Mouse (Mus musculus) hindlimb bud, embryonic 11.5 days (tissue): ENCODE measurements at regions not wholly inside any gene's neighbourhood (a gene's known extent, or its start where the extent isn't known, plus 50 kb on each side); places are given as distances from the start of the nearest gene placed in this dataset.

ENCODE experiments used
- DNase-seq: peaks from one replicate; pipeline ENCODE4 v3.0.0-alpha.2; 2012; ENCODE audit warnings: low read depth, low spot score; ENCODE audit errors: extremely low spot score

DNA sequence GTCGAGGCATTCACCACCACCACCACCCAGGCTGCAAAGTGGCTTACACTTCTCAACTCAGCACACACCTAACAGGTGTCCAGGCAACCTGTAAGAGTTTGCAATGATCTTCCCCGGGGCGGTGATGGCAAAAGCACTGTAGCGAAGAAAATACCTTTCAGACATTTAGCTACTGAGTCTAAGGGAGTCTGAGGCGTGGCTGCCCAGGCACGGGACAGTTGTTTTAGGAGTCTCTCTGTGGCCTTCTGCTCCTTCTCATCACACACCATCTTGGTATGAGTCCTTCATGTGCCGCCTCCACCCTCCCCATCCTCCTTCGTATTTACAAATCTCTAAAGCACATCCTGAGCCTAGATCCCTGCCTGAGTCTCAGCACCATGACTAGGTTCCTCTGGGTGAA, 186.0 kb downstream of the Setd4 start:
- DNase-seq: no peak

DNA sequence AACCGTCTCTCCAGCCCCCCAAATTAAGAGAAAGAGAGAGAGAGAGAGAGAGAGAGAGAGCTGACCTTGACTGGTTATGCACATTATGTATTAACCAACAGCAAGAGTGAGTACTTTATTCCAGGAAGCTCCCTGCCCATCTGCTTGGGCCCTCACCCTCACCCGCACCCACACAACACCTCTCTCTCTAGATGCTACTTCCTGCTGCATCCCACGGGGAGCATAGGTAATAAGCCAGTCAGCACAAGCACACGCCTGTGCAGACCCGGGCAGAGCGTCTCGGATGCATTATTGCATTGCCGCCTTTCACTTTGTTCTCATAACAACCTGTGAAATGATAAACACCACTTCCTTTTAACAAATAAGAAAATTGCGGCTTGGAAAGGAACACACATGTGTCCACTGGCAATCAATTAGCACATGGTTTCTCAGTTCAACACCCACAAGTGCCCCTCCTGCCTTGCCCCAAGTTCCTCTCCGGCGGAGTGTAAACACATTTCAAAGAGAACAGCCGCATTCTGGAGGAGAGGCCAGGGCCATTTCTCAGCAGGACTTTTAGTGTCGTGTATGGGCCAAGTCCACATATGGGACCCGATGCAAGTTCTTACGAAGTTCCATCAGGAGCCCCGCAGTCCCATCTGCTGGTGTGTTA, 211.7 kb downstream of the Setd4 start:
- no peak for DNase-seq

DNA sequence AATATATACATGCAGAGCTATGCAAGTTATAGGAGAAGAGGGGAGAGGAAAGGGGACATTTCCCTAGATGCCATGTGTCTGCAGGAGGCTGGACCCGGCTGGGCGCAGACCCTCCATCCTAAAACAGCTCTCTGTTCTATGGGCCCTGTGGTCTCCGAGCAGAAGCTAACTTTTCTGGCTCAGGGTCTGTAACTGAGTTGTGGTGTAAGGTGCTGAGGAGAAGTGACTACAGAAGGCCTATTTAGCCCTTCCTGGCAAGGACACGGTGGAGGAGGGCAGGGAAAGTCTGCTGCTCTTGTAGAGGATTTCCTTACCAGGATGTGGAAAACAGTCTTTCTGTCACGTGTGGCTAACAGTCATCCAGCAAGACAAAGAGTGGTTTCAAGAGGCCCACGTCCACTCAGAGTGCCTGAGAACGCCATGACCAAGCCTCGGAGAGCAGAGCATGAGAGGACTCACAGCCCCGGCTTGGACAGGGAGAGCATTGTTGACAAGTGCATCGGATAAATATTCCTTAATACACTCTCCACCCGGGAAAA, 216.2 kb downstream of the Setd4 start:
- no peak for DNase-seq

DNA sequence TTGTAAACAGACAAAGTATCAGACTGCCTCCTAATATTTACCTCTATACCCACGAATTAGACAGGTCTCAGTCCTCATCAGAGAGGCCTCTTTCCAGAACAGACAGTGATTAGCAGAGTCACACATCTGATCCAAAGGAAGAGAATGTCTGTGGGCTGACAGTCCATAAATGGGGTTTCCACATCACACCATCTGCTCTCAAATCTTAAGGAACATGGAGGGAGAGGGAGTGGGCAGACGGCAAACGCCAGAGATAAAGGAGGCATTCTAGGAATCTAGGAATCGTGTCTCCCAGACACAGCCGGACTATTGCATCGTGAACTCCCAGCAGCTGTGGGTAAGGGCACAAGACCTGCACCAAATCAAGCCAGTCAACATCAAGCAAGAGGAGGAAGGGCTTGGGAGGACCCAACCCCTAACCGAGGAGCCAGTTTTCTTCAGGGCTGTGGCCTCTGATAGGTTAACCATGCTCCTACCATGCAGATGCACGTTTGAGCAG, 219.8 kb downstream of the Setd4 start:
- DNase-seq: no peak

DNA sequence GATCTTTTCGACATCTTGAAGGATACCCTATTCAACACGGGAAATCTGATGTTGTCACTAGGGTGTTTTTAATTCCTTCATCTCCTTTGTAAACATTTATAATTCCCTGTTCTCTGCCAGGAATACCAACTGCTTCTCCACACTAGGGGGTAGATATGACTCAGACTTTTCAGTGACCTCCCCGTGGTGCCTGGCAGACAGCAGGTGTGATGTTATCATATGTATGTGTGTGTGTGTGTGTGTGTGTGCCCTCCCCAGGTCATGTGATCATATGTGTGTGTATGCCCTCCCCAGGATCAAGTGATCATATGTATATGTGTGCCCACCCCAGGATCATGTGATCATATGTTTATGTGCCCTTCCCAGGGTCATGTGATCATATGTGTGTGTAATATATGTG, 220.9 kb downstream of the Setd4 start:
- DNase-seq: no peak

DNA sequence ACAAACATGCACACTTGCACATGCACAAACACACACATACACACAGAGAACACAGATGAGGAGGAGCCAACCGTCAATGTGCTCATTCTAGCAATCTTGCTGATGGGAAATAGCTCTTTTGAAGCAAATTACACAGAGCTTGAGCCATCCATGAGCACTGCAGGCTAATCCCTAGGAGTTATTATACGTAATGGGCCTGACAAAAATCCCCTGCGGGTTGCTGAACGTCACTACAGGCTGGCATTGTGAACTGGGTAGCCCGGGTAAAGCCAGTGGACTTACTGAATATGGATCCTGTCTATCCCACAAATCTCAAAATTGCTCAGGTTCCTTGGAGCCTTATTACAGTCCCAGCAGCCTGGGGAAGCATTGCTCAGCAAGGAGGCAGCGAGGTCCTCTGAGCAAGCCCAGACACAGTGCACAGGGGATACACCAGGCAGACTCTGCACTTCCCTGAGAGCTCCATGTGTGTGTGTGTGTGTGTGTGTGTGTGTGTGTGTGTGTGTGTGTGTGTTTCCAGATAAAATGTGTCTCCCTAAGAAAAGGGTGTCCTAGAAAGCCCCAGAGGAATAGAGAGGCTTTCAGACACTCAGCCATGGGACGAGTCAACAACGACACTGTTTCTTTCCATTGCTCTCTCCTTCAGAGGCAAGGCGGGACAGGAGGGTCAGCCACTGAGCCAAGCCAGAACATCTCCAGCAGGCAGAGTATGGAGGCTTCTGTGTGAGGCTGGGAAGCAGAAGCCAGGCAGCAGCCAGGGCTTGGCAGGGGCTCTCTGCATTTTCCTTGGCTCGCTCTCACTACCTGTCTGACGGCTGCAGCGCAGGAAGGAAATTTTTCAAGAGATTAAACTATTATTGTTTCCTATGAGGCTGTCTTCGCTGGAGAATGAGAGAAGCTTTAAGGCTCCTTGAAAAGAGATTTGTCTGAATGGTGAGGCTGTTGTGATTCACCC, 222.9 kb downstream of the Setd4 start:
- DNase-seq: no peak

DNA sequence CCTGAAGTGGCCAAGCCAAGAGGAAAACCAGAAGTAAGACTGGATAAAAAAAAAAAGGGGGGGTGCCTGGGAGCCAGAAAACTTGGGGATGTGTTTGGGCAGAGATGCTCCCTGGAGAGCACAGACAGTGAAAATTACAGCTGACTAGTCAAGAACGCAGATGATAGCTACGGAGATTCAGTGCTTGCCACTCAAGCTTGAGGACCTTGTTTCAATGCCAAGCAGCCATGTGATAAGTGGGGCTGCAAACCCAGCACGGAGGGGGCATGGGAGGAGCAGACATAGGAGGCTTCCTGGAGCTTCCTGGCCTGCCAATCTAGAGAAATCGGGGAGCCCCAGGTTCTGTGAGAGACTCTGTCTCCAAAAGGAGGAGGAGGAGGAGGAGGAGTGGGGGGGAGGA, 223.7 kb downstream of the Setd4 start:
- no peak for DNase-seq

DNA sequence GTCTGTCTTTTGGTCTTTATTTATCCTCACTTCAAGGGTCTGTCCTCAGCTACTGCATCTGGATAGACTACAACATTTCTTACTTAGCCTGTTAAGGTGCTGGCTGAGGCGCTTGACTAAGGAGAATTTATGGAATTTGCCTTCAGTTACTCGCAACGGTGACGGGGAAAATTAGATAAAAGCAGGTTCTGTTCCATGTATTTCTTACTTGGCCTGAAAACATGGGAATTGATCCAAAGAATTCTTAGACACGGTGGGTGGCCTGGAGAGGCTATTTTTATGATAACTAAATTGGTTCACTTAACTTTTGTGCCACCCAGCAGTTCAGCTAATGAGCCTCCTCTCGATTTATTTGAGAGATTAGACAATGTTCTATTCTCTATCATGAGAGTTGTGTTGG, 224.3 kb downstream of the Setd4 start:
- no peak for DNase-seq

DNA sequence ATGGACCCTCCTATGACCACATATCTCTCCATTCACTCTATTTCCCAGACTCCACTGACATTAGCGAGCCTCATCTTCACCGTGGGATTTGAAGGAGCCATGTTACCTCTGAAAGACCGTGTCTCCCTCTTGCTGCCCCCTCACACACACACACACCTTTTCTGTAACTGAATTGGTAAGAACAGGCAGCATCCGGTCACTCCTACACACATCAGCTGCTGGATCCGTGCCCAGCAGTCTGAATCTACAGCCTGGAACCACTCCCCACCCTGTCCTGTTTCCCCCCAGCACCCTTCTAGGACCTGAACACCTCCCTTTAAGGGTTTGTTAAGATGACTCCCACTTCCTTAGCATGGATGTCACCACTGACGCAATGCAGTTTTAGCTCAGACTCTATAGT, 229.2 kb downstream of the Setd4 start:
- no peak for DNase-seq

DNA sequence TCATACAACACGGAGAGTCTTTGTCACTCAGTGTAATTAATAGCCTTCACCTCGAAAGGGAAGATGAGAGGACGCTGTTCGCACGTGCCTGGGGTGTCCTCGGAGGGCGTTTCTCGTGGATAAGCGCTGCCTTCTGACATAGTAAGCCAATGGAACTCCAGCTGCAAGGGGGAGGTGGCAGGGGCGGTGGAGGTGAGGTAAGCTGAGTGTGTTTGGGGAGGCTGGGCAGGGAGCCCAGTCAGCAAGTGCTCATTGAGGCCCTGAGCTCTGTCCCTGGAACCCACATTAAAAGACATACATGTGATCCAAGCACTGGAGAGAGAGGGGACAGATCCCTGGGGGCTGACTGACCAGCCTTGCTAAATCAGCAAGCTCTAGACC, 234.1 kb downstream of the Setd4 start:
- no peak for DNase-seq

DNA sequence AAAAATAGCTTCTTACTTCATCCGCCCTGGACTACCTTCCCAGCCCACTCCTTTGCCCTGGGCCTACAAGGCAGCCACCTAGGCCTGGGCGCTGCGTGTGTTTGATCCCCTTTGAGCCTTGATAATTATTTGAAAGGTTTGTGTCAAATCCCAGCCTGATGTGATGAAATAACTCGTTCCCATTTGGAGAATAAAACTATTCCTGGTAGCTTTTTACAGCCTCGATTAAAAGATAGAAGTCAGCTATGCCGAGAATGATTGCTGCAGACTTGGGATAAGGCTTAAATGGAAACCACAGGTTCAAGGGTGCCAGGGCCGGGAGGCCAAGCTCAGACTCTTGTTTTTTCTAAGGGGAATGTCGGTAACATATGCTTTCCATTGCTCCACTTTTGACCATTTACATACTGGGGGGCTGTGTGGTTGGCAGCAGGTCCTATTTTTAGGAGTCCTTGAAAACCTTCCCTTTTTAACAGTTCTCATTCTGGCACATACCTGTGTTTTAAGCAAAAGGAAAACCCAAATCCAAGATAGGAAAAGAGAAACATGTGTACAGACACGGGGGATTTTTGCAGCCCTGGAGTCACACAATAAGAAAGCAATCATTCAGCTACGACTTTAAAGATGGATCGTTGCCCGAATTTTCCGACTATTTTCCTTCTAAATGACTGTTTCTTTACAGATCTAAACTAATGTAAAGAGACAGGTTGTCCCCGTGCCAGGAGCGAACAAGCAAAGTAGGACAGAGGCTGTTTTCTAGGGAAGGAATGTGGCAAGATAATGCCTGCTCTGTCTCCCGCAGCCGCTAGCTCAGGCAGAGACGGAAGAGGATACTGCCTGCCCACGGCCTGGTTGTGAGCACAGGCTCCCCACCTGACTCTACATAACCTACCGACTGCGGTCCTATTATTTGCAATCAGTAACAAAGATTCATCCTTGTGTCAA, 234.8 kb downstream of the Setd4 start:
- no peak for DNase-seq

DNA sequence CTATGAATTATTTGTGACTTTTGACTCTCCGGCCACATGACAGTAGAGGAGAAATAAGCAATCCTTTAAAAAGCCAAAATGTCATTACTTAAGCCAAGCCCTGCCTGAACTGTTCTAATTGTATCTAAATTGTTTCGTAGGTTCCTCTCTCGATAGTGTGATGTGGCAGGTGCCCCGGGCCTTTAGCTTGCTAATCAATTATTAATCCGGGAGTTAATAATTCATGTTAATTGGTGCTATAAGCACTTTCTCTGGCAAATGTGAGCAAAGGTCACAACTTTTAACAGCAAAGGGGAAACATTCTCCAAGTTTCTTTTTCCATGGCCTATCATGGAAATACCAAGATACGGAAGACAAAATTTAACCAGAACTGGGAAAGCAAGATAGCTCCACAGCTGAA, 235.9 kb downstream of the Setd4 start:
- no peak for DNase-seq

DNA sequence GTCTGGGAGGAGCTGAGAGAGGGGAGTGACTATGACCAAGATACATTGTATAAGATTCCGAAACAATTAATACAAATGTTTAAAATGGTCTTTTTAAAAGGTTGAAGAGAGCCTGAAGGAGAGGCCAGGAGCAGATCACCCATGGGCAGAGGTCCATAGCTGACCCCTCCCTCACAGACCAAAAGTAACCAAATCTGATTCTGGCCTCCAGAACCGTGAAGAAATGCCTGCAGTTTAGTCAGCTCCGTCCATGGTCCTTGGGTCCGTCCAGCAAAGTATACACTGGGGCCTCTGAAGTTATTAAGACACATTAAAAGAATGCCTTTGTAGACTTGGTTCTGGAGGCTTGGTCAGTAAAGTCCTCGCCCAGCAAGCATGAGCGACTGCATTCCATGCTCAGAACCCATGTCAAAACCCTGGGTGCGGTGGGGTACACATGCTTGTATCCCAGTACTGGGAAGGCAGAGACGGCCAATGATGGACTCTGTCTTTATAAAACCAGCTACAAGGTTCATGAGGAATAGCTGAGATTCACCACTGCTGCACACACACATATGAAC, 236.5 kb downstream of the Setd4 start:
- no peak for DNase-seq

DNA sequence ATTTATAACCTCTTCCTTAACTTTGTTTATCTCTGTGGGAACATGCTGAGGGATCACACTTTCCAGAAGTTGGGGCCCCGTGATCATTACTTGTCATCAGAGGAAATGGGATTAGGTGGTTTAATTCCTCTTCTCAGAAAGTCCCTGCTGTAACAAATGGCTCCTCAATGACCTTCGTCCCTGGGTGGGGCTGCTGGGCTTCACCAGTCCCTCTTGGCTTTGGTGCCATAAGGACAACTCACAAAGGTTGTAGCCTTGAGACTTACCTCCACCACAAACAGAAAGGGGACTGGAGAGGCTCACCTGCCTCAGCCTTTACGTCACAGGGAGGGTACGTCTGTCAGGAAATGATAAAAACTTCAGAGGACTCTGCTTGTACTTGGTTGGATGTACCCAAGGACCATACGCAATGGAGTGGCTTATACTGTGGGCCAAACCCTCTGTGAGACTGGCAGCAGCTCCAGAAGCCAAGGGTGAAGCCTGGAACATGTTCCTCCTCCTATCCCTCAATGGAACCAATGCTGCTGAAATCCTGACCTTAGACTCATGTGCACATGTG, 237.4 kb downstream of the Setd4 start:
- no peak for DNase-seq

DNA sequence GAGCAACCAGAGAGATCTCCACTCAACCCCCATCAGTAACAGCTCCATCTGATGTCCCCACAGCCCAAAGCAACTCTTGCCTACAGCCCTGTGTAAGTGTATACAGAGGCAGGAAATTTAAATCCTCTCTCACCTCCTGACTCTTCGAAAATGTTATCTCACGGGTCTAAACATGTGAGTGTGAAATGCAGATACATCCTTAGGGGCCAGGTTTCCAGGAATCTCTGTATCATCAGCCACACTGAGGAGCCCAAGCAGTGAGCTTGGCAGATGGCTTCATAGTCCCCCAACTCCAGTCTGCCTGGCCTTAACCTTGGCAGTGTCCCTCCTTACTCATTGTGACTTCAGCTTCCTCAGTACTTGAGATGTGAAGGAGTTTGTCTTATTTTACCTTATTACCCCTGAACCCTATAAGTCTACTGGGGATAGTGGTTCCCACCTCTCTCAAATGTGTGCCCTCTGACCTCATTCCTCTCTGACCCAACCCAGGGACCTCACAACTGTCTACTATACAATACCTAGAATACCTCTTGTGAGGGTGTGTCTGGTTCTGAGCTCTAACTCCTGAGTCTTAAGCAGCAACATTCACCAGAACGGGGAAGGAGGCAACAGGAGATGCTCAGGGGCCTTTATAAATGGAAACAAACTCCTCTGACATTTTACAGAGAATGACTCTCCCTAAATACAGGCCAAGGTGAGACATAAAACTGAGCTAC, 238.5 kb downstream of the Setd4 start:
- no peak for DNase-seq

DNA sequence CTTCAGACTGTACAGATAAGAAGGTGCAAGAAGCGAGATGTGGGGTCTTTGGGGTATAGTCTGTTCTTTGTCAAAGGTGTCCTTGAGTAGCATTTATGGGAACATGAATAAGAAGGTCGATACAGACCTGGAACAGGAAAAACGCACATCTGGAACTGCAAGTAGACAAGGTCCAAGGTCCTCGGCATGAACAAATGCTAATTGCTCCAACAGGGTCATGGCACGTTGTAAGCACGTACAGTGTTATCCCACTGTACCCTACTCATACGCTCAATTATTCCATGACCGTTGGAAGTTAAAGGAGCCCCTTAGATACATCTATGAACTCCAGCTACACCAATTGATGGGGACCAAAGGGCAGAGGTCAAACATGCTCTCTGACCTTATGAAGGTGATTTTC, 244.1 kb downstream of the Setd4 start:
- no peak for DNase-seq

DNA sequence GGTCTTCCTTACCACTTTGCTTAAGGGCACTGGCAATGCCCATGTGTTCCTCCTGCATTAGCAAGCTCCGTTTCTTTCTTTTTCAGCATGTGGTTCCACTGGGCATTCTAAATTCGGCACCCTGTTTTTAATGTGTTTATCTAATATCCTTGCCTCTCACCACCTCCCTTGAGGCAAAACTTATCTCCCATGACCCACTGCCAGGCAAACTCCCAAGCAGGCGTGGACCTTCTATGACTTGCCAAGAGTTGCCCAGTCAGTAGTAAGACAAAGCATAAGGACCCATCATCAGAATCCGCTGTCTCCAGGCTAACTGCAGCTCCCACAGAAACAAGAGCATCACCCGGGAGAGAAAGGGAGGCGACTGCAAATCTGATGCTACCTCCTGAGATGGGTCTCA, 245.2 kb downstream of the Setd4 start:
- DNase-seq: no peak

DNA sequence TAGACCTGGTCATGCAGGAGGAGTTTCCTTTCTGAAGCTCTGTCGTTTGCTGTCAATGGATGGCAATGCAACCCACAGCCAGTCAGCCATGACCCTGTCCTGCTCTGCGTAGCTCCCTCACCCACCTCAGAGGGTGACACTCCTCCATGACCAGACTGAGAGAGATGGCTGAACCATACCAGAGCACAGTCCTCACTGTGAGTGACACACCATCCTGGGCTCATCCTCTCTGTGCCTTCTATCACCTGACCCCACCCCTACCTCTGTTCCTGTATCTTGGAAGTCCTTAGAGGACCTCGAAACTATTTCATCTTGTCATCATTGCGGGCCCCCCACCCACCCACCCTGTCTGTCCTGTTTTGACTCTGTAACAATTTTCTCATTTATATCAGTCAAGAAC, 245.7 kb downstream of the Setd4 start:
- DNase-seq: no peak

DNA sequence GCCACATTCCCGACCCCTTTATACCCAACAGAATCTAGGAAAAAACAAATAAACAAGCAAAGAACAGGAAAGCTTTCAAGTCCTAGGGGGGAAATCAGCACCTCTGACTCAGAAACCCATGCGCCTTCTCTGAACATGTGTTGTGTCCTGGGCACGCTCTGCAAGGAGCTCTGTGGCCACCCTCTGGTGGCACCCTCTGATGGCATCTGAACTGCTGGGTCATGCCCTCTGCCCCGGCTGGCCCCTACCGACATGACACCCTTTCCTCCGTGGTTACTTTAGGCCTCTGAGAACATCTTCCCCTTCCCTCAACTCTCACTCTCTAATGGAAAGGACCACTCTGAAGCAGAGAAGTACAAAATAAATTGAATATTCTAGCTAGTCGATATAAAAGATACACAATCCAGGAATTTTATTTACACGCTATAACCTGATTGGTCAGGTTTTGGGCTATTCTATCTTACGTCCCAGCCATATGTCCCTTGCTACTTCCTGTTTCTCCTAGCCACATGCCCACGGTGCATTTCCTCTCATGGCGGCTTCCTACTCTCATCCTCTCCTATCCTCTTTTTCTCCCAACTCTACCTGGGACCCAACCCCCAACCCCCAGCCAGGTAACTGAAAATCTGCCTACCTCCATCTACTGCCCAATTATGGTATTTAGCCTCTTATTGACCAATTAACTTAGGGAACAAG, 248.5 kb downstream of the Setd4 start:
- DNase-seq: no peak
